Mouse (Mus musculus) testis, adult 2 months (tissue): ENCODE data around the gene Thoc7. TPM values are rescaled to one million over a fixed set of nuclear protein-coding genes. Genes with fewer than 3 reads are reported as not detected.

Source experiments
- H3K27ac ChIP-seq: fragments of 200-500 bp; 2 replicates; pipeline ENCODE4 v1.5.1; 2012; ENCODE audit warnings: low read depth, low read length; ENCODE audit not compliant: control insufficient read depth, insufficient read depth
- H3K27me3 ChIP-seq: fragments of 200-500 bp; 2 replicates; pipeline ENCODE4 v1.6.1; 2012; ENCODE audit warnings: mild to moderate bottlenecking, low read length, moderate library complexity; ENCODE audit not compliant: control insufficient read depth, insufficient read depth
- H3K36me3 ChIP-seq: fragments of 200-500 bp; 2 replicates; pipeline ENCODE4 v1.6.1; 2012; ENCODE audit warnings: mild to moderate bottlenecking, low read length; ENCODE audit not compliant: control insufficient read depth, insufficient read depth
- H3K4me1 ChIP-seq: fragments of 200-500 bp; 2 replicates; pipeline ENCODE4 v1.6.1; 2012; ENCODE audit warnings: low read length; ENCODE audit not compliant: control insufficient read depth, insufficient read depth
- H3K4me3 ChIP-seq: fragments of 200-500 bp; 2 replicates; pipeline ENCODE4 v1.5.1; 2012; ENCODE audit warnings: low read depth, mild to moderate bottlenecking, low read length, moderate library complexity, mixed read lengths; ENCODE audit not compliant: control insufficient read depth
- CTCF ChIP-seq: fragments of 200-500 bp; IDR thresholded peaks from 2 replicates; pipeline ENCODE4 v1.5.1; 2012; ENCODE audit warnings: low read depth, mild to moderate bottlenecking, inconsistent platforms, low read length, moderate library complexity; ENCODE audit not compliant: control insufficient read depth, insufficient read depth, insufficient replicate concordance
- POLR2A ChIP-seq: fragments of 200-500 bp; IDR thresholded peaks from 2 replicates; pipeline ENCODE4 v1.6.1; 2012; ENCODE audit warnings: low read depth, mild to moderate bottlenecking, inconsistent platforms, low read length, moderate library complexity; ENCODE audit not compliant: control insufficient read depth
- polyA plus RNA-seq: library from polyadenylated mRNA; depleted of rRNA; stranded (reverse); fragments of >200 nt; gene quantifications from 2 replicates; pipeline ENCODE4 v1.2.3, GENCODE M21; 2012

Gene Thoc7
- polyA plus RNA-seq, 1 experiment, result 75.5 TPM

DNA sequence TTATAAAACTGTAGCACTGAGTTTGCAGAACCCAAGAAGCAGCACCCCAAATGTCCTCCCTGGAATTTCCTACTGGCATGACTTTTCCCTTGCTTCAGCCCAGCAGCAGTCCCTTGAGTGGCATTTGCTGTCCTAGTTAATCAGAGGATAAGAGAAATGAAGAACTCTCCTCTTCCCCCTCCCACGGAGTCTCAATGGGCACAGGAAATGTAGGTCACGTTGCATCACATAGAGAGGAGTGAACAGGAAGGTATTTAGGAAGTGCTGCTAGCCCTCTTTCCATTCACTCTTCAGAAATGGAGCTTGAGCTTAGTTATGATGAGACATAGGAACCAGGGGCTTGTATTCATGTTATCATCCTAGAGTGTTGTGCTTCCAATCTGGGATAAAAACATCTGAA is 19.6 kb upstream of the Thoc7 start:
- no peak for TF ChIP-seq POLR2A
- Histone ChIP-seq H3K4me1 (no peaks in the 10 kb centered on the region), H3K27me3 (no peaks in the 10 kb centered on the region), H3K4me3 (no peak overlapping the region), H3K36me3 (no peaks in the 10 kb centered on the region), H3K27ac (no peak overlapping the region)

GRCm38 (mm10) chr14:13977498-13977897 is 15.8 kb upstream of the Thoc7 start:
- no peak overlapping the region for H3K27ac ChIP-seq
- H3K4me1 ChIP-seq, result no peaks in the 10 kb centered on the region
- TF ChIP-seq CTCF (no peak), POLR2A (no peak)
- no peaks in the 10 kb centered on the region for H3K36me3 ChIP-seq
- no peak overlapping the region for H3K4me3 ChIP-seq
- H3K27me3 ChIP-seq, result no peaks in the 10 kb centered on the region

DNA sequence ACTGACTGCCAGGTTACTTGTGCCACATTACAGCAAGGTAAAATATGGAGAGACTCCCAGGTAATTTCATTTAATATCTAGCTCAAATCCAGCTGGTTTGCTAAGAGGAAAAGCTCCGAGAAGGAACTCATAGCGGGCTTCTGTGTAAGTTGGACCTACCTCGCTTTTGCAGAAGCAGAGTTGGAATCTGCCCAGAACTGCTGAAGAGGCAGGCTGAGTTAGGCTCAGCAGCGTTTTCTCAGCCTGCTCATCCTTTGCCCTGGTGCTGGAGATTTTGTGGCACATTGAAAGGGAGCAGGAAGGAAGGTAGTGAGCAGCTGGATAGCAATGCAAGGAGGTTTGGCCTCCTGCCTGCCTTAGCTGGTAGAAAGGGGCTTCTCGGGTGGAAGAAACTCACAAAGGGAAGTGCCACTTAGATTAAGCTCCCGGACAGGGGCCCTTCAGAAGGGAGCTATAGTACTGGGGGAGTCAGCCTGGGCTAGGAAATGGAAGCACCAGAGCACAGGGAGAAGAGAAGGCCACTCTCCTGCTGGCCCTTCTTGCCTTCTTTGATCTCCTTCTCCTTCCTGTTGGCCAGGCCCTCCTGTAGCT is 10.1 kb upstream of the Thoc7 start:
- Histone ChIP-seq H3K27ac (no peak overlapping the region), H3K4me1 (no peaks in the 10 kb centered on the region), H3K4me3 (no peak overlapping the region), H3K27me3 (no peaks in the 10 kb centered on the region), H3K36me3 (no peaks in the 10 kb centered on the region)
- TF ChIP-seq CTCF (no peak), POLR2A (no peak)

DNA sequence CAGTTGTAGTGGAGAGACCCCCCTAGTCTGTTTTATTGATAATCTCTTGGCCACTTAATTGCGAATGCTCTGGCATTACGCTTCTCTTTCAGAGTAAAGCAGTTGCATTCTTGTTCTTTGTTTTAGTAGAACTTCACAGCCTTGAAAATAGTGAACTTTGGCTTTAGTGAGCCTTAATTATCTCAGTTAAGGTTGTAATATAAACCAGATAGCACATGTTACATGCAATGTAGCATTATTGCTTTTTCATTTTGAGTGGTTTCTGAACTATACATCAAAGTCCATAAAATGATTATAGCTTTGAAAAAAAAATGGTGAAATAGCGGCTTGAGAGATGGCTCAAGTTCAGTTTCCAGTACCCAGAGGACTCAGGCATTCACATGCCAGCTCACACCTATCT is 8.9 kb upstream of the Thoc7 start:
- H3K27ac ChIP-seq, result no peak overlapping the region
- no peaks in the 10 kb centered on the region for H3K27me3 ChIP-seq
- no peaks in the 10 kb centered on the region for H3K4me1 ChIP-seq
- H3K36me3 ChIP-seq, result no peaks in the 10 kb centered on the region
- TF ChIP-seq CTCF (no peak), POLR2A (no peak)
- no peak overlapping the region for H3K4me3 ChIP-seq

GRCm38 (mm10) chr14:13968476-13968875 is 6.8 kb upstream of the Thoc7 start:
- Histone ChIP-seq H3K4me1 (no peaks in the 10 kb centered on the region), H3K4me3 (no peak overlapping the region), H3K27me3 (no peaks in the 10 kb centered on the region), H3K27ac (no peak overlapping the region), H3K36me3 (no peaks in the 10 kb centered on the region)
- TF ChIP-seq CTCF, result no peak
- no peak for TF ChIP-seq POLR2A

DNA sequence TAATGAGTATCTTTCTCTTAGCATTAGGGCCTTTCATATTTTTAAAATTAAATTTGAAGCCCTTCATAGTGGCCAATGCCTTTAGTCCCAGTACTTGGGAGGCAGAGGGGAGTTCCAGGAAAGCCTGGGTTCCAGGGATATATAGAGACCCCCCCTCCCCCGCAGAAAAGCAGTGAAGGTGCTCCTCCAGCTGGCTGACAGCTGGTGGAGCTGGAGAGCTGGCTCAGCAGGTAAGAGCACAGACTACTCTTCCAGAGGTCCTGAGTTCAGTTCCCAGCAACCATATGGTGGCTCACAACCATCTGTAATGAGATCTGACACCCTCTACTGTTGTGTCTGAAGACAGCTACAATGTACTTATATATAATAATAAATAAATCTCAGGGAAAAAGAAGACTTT is 6.0 kb upstream of the Thoc7 start:
- Histone ChIP-seq H3K36me3 (no peaks in the 10 kb centered on the region), H3K4me1 (no peaks in the 10 kb centered on the region), H3K27ac (no peak overlapping the region), H3K4me3 (no peak overlapping the region), H3K27me3 (no peaks in the 10 kb centered on the region)
- no peak for TF ChIP-seq POLR2A
- TF ChIP-seq CTCF, result no peak

DNA sequence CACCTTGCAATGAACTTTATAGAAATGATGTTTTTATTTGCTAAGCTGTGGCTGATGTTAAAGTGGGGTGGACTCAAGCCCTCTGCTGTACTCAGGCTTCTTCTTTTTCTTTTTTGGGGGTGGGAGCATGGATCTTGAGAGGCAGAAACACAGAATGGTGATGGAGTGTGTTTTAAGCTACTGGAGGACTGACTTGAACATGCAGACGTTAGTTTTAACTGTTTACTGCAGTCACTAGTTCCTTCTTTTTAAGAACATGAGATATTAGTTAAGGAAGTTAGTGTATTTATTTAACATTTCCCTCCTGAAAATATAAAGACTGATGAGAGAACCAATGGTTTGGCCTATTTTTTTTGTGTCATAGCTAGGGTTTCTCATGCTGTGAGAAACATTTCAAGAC is 1.9 kb upstream of the Thoc7 start:
- TF ChIP-seq CTCF, result no peak
- no peak for TF ChIP-seq POLR2A
- H3K27me3 ChIP-seq, result no peaks in the 10 kb centered on the region
- no peaks in the 10 kb centered on the region for H3K36me3 ChIP-seq
- H3K4me1 ChIP-seq, result peaks cover 7% of the 10 kb centered on the region
- H3K27ac ChIP-seq, result no peak overlapping the region
- no peak overlapping the region for H3K4me3 ChIP-seq

- H3K36me3 ChIP-seq, result no peaks in the 10 kb centered on the region
- H3K27me3 ChIP-seq, result no peaks in the 10 kb centered on the region
- H3K27ac ChIP-seq, result no peak overlapping the region
- no peak for TF ChIP-seq POLR2A
- no peak for TF ChIP-seq CTCF
- H3K4me1 ChIP-seq, result peaks cover 7% of the 10 kb centered on the region
- H3K4me3 ChIP-seq, result peak overlapping the region; percentile 44; the same call in 1 of the 2 replicates
These were observed 824 bp upstream of the Thoc7 start for GRCm38 (mm10) chr14:13962476-13962875.
